Mouse (Mus musculus): Measurements from ENCODE around the gene Gm49395. TPM values are rescaled to one million over a fixed set of nuclear protein-coding genes. Genes with fewer than 3 reads are reported as not detected.

Gene Gm49395
- polyA plus RNA-seq, 1 experiment from 2014 or later, result 1.3 TPM

DNA sequence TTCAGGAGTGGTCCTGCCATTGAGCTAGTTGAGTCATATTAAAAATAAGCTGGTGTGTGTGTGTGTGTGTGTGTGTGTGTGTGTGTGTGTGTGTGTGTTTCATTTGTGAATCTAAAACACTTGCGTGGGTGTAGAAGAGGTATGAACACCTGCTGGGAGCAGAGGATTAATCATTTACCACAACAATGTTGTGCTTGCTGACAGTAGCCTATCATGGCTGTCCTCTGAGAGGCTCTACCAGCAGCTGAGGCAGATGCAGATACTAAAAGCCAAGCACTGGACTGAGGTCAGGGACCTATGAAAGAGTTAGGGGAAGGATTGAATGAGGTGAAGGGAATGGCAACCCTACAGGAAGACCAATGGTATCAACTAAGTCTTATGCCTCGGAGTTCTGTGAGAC, 68.6 kb downstream of the Gm49395 start:
- no peaks in the 10 kb centered on the region for H3K36me3 ChIP-seq (replicated peaks; ENCODE audit: control insufficient read depth, insufficient read depth, low read depth, low read length)
- H3K4me2 ChIP-seq (ENCODE audit: low read depth, low read length), result no peak overlapping the region
- 89% methylated on average over 2 of the region's 2 CpGs for WGBS
- no peak for ATAC-seq (replicated peaks; ENCODE audit: insufficient number of reproducible peaks, low FRiP score, low TSS enrichment, low read depth)
- no peak overlapping the region for H3K27ac ChIP-seq (replicated peaks; ENCODE audit: low read depth, low read length)
- no peaks in the 10 kb centered on the region for H3K4me1 ChIP-seq (ENCODE audit: control insufficient read depth, insufficient read depth, low read length)
- H3K27me3 ChIP-seq (ENCODE audit: control insufficient read depth, insufficient read depth, low read length), result no peaks in the 10 kb centered on the region
- H3K9ac ChIP-seq (replicated peaks; ENCODE audit: low read length), result no peak overlapping the region
- no peak overlapping the region for H3K4me3 ChIP-seq (ENCODE audit: low read depth, low read length)
- DNase-seq (ENCODE audit: low spot score), result no peak
- no peaks in the 10 kb centered on the region for H3K9me3 ChIP-seq (replicated peaks; ENCODE audit: control insufficient read depth, low read length)

DNA sequence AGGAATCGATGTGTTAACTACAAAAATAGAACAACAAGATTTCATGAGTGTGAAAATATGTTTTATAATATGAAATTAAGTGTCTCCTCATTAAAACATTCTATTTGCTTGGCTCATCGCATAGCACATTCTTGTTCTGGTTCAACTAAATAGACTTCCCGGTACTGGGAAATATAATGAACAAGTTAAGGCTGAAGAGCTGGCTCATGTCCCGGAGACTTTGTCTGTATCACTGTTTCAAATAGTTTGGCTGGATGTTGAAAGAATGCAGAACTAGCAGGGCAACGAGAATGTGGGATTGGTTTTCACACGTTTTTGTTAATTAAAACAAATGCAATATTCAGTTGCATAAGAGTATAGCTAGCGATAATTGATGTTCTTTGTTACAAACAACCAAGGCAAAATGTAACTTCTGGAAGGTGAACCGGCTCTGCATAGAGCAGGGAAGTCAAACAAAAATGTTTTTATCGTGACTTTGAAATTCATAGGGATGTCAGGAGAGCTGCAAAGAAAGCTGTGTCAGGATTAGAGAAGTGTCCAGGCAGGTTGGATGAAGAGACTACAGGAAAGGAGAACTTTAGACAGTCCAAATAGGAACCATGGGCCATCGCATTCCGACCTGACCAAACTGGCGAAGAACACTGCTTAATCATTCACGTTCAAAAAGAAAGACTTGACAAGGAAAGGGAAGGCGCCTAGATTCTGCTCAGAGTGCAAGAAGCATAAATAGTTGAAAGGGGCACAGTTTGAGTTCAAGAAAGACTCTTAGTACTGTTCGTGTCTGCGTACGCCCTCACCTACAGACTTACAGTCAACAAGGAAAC, 70.3 kb downstream of the Gm49395 start:
- WGBS, result 89% methylated on average over 17 of the region's 17 CpGs
- no peaks in the 10 kb centered on the region for H3K27me3 ChIP-seq (ENCODE audit: control insufficient read depth, insufficient read depth, low read length)

DNA sequence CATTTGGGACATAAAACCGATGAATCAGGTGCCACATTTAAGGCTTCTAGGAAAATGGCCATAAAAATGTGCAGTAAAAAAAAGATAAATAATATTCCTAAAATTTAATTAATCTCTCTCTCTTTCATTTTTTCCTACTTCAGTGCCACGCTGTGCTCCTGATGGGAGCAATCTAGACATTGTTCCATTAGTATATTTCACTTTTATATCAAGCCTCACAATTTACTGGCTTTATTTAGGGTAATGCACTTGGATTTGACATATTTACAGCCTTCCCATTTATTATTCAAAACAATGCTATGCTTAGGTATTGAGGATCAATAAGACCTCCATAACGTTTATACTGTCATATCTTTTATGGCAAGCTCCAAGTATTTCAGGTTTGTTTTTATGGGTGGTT, 76.3 kb downstream of the Gm49395 start:
- WGBS, result 90% methylated on average over 3 of the region's 3 CpGs

More for the DNA sequence above, 70.3 kb downstream of the Gm49395 start:
- Histone ChIP-seq H3K4me2 (ENCODE audit: low read depth, low read length) (no peak overlapping the region), H3K36me3 (replicated peaks; ENCODE audit: control insufficient read depth, insufficient read depth, low read depth, low read length) (no peaks in the 10 kb centered on the region), H3K27ac (replicated peaks; ENCODE audit: low read depth, low read length) (no peak overlapping the region), H3K4me3 (ENCODE audit: low read depth, low read length) (no peak overlapping the region), H3K9ac (replicated peaks; ENCODE audit: low read length) (no peak overlapping the region), H3K4me1 (ENCODE audit: control insufficient read depth, insufficient read depth, low read length) (no peaks in the 10 kb centered on the region), H3K9me3 (replicated peaks; ENCODE audit: control insufficient read depth, low read length) (no peaks in the 10 kb centered on the region)
- ATAC-seq (replicated peaks; ENCODE audit: insufficient number of reproducible peaks, low FRiP score, low TSS enrichment, low read depth) (no peak), DNase-seq (ENCODE audit: low spot score) (no peak)

DNA sequence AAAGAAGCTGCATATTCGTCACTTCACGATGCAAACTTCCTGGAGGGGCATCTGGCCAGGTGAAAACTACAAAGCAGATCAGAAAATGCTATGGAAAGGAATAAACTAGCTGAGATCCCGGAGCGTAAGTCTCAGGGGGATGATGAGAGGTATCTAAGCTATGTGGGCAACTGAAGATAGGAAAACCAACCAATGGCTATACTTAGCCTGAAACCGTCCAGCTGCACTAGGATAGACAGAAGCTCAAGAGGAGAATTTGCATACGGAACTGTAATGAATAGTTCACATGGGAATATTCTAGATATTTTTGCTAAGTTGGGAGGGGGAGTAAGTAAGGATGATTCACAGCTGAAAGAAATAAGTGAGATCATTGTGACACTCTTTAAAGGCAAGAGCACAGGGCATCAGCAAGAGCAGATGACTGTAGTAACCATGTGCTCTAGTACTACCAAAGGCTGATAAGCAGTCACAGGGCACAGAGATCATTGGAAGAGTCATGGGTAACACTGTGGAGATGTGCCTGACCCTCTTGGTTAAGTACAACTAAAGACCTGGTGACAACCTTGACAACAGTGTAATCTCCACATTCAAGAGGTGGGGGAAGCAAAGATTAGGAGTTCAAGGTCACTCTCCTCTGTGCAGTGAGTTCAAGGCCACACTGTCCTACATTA, 79.5 kb downstream of the Gm49395 start:
- DNase-seq (ENCODE audit: low spot score) (no peak), ATAC-seq (replicated peaks; ENCODE audit: insufficient number of reproducible peaks, low FRiP score, low TSS enrichment, low read depth) (no peak)
- H3K9me3 ChIP-seq (replicated peaks; ENCODE audit: control insufficient read depth, low read length), result no peaks in the 10 kb centered on the region
- no peak overlapping the region for H3K4me2 ChIP-seq (ENCODE audit: low read depth, low read length)
- H3K27me3 ChIP-seq (ENCODE audit: control insufficient read depth, insufficient read depth, low read length), result no peaks in the 10 kb centered on the region
- H3K27ac ChIP-seq (replicated peaks; ENCODE audit: low read depth, low read length), result no peak overlapping the region
- no peak overlapping the region for H3K9ac ChIP-seq (replicated peaks; ENCODE audit: low read length)
- 89% methylated on average over 6 of the region's 6 CpGs for WGBS
- no peak overlapping the region for H3K4me3 ChIP-seq (ENCODE audit: low read depth, low read length)
- H3K4me1 ChIP-seq (ENCODE audit: control insufficient read depth, insufficient read depth, low read length), result no peaks in the 10 kb centered on the region
- no peaks in the 10 kb centered on the region for H3K36me3 ChIP-seq (replicated peaks; ENCODE audit: control insufficient read depth, insufficient read depth, low read depth, low read length)

More for the DNA sequence above, 76.3 kb downstream of the Gm49395 start:
- DNase-seq (ENCODE audit: low spot score) (no peak), ATAC-seq (replicated peaks; ENCODE audit: insufficient number of reproducible peaks, low FRiP score, low TSS enrichment, low read depth) (no peak)
- H3K36me3 ChIP-seq (replicated peaks; ENCODE audit: control insufficient read depth, insufficient read depth, low read depth, low read length), result no peaks in the 10 kb centered on the region
- no peak overlapping the region for H3K9ac ChIP-seq (replicated peaks; ENCODE audit: low read length)
- no peak overlapping the region for H3K4me2 ChIP-seq (ENCODE audit: low read depth, low read length)
- no peak overlapping the region for H3K4me3 ChIP-seq (ENCODE audit: low read depth, low read length)
- H3K27ac ChIP-seq (replicated peaks; ENCODE audit: low read depth, low read length), result no peak overlapping the region
- H3K27me3 ChIP-seq (ENCODE audit: control insufficient read depth, insufficient read depth, low read length), result no peaks in the 10 kb centered on the region
- H3K4me1 ChIP-seq (ENCODE audit: control insufficient read depth, insufficient read depth, low read length), result no peaks in the 10 kb centered on the region
- H3K9me3 ChIP-seq (replicated peaks; ENCODE audit: control insufficient read depth, low read length), result no peaks in the 10 kb centered on the region

DNA sequence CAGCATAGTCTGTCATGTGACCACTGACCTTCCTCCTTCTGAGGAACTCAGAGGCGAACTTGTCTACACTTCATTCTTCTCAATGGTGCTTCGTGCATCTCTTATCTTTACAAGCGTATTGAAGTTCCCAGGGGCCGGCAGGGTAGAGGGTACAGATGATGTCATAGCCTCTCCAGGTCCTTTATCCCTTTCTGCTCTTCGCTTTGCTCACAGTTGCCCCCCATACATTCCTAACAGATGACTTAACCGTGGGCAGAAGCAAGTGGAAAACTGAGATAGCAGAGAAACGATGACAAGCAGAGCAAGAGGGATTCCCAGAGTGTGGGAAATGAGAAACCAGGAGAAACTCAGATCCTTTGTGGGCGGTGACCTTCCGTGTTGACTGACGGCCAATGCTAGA, 80.3 kb downstream of the Gm49395 start:
- Histone ChIP-seq H3K27ac (replicated peaks; ENCODE audit: low read depth, low read length) (no peak overlapping the region), H3K9me3 (replicated peaks; ENCODE audit: control insufficient read depth, low read length) (no peaks in the 10 kb centered on the region), H3K36me3 (replicated peaks; ENCODE audit: control insufficient read depth, insufficient read depth, low read depth, low read length) (no peaks in the 10 kb centered on the region), H3K4me3 (ENCODE audit: low read depth, low read length) (no peak overlapping the region), H3K9ac (replicated peaks; ENCODE audit: low read length) (no peak overlapping the region), H3K4me1 (ENCODE audit: control insufficient read depth, insufficient read depth, low read length) (no peaks in the 10 kb centered on the region), H3K27me3 (ENCODE audit: control insufficient read depth, insufficient read depth, low read length) (no peaks in the 10 kb centered on the region), H3K4me2 (ENCODE audit: low read depth, low read length) (no peak overlapping the region)
- DNase-seq (ENCODE audit: low spot score) (no peak), ATAC-seq (replicated peaks; ENCODE audit: insufficient number of reproducible peaks, low FRiP score, low TSS enrichment, low read depth) (no peak)
- WGBS, result 82% methylated on average over 10 of the region's 10 CpGs

DNA sequence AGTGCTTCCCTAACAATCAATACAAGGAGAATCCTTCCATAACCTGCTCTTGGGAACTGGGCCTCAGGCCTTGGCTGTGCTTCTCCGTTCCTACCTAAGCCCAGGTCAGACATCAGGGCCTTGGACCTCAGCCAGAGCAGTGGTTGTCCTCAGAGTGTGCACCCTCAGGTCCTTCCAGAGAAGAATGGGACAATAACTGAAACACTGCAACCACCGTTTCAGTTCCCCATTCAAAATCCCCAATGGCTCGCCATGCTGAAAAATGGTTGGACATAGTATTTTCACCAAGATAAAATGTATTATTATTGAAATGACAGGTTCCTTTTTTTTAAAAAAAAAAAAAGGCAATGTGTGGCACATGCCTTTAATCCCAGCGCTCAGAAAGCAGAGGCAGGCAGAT, 81.0 kb downstream of the Gm49395 start:
- Histone ChIP-seq H3K4me3 (ENCODE audit: low read depth, low read length) (no peak overlapping the region), H3K4me1 (ENCODE audit: control insufficient read depth, insufficient read depth, low read length) (no peaks in the 10 kb centered on the region), H3K9me3 (replicated peaks; ENCODE audit: control insufficient read depth, low read length) (no peaks in the 10 kb centered on the region), H3K4me2 (ENCODE audit: low read depth, low read length) (no peak overlapping the region), H3K36me3 (replicated peaks; ENCODE audit: control insufficient read depth, insufficient read depth, low read depth, low read length) (no peaks in the 10 kb centered on the region), H3K27ac (replicated peaks; ENCODE audit: low read depth, low read length) (no peak overlapping the region), H3K27me3 (ENCODE audit: control insufficient read depth, insufficient read depth, low read length) (no peaks in the 10 kb centered on the region), H3K9ac (replicated peaks; ENCODE audit: low read length) (no peak overlapping the region)
- ATAC-seq (replicated peaks; ENCODE audit: insufficient number of reproducible peaks, low FRiP score, low TSS enrichment, low read depth) (no peak), DNase-seq (ENCODE audit: low spot score) (no peak)
- 90% methylated on average over 4 of the region's 4 CpGs for WGBS

DNA sequence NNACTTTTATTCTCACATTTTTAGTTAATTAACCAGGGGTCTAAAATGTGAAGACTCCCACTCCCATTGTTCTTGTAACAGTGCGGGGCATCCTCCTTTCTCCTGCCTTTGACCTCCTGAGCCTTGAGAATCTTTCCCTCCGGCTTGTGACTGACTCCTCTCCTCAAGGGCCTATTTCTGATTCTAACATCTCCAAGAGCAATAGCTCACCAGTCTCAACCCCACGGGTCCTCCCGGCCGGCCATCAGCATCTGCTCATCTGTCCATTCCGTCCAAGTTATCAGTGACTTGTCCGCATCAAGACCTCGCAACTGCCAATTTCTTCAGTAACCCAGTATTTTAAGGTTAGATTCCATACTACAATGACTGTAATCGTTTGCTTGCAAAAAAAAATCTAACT, 84.2 kb downstream of the Gm49395 start:
- Histone ChIP-seq H3K36me3 (replicated peaks; ENCODE audit: control insufficient read depth, insufficient read depth, low read depth, low read length) (no peaks in the 10 kb centered on the region), H3K4me3 (ENCODE audit: low read depth, low read length) (no peak overlapping the region), H3K4me2 (ENCODE audit: low read depth, low read length) (no peak overlapping the region), H3K27me3 (ENCODE audit: control insufficient read depth, insufficient read depth, low read length) (no peaks in the 10 kb centered on the region), H3K9me3 (replicated peaks; ENCODE audit: control insufficient read depth, low read length) (no peaks in the 10 kb centered on the region), H3K4me1 (ENCODE audit: control insufficient read depth, insufficient read depth, low read length) (no peaks in the 10 kb centered on the region), H3K9ac (replicated peaks; ENCODE audit: low read length) (no peak overlapping the region), H3K27ac (replicated peaks; ENCODE audit: low read depth, low read length) (no peak overlapping the region)
- 94% methylated on average over 9 of the region's 9 CpGs for WGBS
- ATAC-seq (replicated peaks; ENCODE audit: insufficient number of reproducible peaks, low FRiP score, low TSS enrichment, low read depth) (no peak), DNase-seq (ENCODE audit: low spot score) (no peak)

DNA sequence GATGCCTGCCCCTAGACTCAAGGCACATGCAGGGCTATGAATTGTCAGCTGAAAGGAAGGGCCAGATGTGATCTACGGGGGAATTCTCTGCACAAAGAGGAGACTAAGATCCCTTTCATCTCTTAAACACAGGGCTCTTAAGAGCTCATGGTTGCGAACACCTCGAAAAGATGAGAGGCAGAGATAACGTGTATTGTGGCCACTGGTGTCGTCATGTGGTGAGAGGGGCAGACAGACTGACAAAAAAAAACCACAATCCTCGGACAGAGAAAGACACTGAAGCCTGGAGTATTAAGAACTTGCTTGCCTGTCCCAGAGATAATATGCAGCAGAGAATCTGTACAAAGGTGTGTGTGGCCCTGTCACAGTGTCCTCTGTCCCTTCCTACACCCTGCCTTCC, 90.2 kb downstream of the Gm49395 start:
- WGBS, result 62% methylated on average over 6 of the region's 6 CpGs
- DNase-seq (ENCODE audit: low spot score), result no peak
- Histone ChIP-seq H3K4me3 (ENCODE audit: low read depth, low read length) (no peak overlapping the region), H3K9me3 (replicated peaks; ENCODE audit: control insufficient read depth, low read length) (no peaks in the 10 kb centered on the region), H3K4me1 (ENCODE audit: control insufficient read depth, insufficient read depth, low read length) (no peaks in the 10 kb centered on the region), H3K9ac (replicated peaks; ENCODE audit: low read length) (no peak overlapping the region), H3K36me3 (replicated peaks; ENCODE audit: control insufficient read depth, insufficient read depth, low read depth, low read length) (no peaks in the 10 kb centered on the region), H3K4me2 (ENCODE audit: low read depth, low read length) (no peak overlapping the region), H3K27me3 (ENCODE audit: control insufficient read depth, insufficient read depth, low read length) (no peaks in the 10 kb centered on the region), H3K27ac (replicated peaks; ENCODE audit: low read depth, low read length) (no peak overlapping the region)
- no peak for ATAC-seq (replicated peaks; ENCODE audit: insufficient number of reproducible peaks, low FRiP score, low TSS enrichment, low read depth)

All from embryonic facial prominence, embryonic 11.5 days (tissue).